Mouse (Mus musculus) adrenal gland, adult (tissue): ENCODE data around the gene B4galt1.

ENCODE experiments used
- DNase-seq, 2 experiments: peaks; one replicate each; pipeline ENCODE4 v3.0.0; 2022 to 2023; ENCODE audit warnings: low spot score in 1 of 2; ENCODE audit not compliant: inconsistent age in 2 of 2

Gene B4galt1

GRCm38 (mm10) chr4:40784556-40785169 lies 69.1 kb downstream of the B4galt1 start:
- peak in 1 of 2 experiments; percentile 72 for DNase-seq

DNA sequence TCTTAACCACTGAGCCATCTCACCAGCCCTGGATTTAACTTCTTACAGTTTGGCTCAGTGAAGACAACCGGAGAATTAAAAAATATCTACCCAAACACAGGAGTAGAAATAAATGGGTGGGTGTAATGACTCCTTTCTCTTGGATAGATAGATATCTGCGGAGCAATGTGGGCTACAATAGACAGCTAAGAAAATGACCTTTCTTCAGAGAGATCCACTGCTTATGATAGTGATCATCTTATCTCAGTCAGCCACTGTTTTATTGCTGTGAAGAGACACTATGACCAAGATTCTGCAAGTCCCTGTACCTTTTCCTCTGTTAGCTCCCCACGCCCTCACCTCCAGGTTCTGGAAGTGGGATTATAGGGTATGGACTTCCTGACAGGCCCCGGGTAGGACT lies 70.8 kb downstream of the B4galt1 start:
- no peak for DNase-seq

DNA sequence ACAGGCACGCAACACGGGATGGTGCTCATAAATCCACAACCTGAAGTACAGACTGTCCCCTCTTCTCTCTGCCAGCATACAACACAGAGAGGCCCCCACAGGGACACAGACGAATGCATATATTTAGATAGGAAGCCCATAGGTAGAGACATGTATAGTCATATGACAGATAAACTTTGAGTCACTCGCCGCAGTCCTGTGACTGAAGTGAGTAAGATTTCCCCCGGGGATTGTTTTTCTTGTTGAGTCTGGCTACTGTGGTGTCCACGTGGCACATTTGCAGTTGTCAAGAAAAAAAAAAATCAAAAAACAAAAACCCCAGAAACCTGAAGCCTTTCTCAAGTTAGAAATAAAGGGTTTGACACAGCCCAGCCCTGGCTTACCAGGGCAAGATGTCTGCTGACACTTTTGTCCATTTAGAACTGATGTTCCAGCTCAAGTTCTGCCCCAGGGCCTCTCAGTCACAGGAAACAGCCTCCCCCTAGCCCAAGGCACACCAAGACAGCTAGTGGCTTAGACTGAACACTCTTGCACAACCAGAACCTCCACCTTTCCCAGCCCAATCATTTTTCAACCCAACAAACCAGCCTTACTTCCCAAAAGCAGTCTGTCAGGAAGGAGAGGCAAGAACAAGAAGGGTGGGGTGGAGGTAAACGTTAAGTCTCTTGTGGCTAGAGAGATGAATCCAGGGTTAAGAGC lies 71.9 kb downstream of the B4galt1 start:
- no peak for DNase-seq

DNA sequence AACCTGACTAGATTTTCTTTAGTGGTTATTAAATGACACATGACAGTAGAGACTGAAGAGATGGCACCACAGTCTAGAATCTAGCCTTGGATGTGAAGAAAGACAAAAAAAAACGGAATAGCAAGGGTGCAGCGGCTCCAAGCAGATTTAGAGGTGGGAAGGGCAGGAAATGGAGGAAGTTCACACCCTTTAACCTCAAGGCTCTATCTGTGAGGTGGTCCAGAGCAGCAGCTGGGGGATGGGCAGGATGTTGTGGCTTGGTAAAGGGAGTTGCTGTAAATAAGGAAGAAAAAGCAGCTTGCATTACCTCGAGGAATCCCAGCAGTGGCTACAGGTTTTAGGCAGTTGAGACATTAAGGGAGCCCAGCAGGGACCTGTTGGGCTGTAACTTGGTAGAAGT lies 72.7 kb downstream of the B4galt1 start:
- peak in 1 of 2 experiments; percentile 50 for DNase-seq

DNA sequence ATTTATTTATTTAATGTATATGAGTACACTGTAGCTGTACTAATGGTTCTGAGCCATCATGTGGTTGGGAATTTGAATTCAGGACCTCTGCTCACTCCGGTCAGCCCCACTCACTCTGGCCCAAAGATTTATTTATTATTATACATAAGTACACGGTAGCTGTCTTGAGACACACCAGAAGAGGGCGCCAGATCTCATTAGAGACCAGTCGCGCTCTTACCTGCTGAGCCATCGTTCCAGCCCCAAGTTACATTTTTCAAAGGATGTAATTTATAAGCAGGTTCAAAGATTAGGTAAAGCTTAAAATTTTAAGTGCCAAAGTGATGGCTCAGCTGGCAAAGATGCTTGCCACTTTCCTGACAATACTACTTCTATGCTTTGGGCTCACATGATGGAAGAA lies 75.1 kb downstream of the B4galt1 start:
- DNase-seq, result peak in 1 of 2 experiments; percentile 73

DNA sequence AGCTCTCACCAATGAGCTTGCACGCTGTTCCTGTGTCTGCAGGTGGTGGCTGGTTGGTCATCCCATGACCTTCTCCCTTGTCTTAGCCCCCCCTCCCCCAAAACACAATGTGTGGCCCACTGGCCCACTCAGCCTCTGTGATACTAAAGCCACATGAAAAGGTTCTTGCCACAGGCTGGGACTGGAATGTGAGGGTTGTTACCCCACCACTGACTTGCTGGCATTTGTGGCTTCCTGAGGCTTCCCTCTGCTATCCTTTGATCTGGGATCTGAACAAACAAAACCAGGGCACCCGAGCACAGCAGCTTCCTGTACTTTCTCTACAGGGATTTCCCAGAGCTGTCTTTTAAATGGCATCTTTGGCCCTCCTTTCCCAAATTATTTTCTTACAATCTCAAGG lies 76.7 kb downstream of the B4galt1 start:
- peak in 1 of 2 experiments; percentile 61 for DNase-seq

GRCm38 (mm10) chr4:40776416-40776815 lies 77.4 kb downstream of the B4galt1 start:
- no peak for DNase-seq

DNA sequence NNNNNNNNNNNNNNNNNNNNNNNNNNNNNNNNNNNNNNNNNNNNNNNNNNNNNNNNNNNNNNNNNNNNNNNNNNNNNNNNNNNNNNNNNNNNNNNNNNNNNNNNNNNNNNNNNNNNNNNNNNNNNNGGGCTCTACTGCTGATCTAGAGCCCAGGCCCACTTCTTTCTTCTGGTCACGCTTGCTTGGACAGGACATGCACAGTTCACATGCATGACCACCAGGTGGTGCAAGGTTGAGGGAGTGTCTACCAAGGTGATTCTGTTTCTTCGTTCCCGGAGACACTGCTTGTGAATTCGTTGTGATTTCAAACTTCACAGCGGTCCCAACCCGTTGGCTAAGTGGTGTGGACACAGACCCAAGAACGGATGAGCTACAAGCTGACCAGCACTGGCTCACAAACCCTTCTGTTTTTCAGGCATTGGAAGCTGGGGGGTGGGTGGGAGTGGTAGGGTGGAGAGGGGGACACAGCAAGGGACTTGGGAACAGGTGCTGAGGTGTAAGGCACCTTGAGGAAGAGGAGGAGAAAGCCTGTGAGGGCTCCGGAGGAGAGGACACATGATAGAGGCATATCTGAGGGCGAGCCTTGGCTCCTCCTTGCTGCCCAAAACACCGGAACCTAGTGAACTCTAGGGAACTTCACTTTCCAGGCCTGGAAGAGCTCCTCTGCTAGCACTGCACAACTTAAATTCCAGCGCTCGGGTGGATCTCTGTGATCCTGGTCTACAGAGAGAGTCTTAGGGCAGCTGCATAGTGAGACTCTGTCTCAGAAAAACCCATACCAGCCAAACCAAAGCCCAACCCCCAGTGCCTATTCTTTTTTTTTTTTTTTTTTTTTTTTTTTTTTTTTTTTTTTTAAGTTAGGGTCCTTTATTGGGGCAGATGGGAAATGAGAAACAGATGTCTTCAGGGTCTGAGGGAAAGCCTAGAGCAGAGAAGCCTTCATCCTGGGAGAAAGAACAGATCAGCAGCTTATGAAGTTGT lies 79.2 kb downstream of the B4galt1 start:
- DNase-seq, result peak; percentile 77 to 91

- no peak for DNase-seq
Measured at GRCm38 (mm10) chr4:40759876-40760275, 93.9 kb downstream of the B4galt1 start.

GRCm38 (mm10) chr4:40757780-40758420 lies 95.9 kb downstream of the B4galt1 start, which contains the start of gene Smu1:
TSS of gene Smu1 (minus strand) at chr4:40757923.
- peak; percentile 97 to 98 for DNase-seq

DNA sequence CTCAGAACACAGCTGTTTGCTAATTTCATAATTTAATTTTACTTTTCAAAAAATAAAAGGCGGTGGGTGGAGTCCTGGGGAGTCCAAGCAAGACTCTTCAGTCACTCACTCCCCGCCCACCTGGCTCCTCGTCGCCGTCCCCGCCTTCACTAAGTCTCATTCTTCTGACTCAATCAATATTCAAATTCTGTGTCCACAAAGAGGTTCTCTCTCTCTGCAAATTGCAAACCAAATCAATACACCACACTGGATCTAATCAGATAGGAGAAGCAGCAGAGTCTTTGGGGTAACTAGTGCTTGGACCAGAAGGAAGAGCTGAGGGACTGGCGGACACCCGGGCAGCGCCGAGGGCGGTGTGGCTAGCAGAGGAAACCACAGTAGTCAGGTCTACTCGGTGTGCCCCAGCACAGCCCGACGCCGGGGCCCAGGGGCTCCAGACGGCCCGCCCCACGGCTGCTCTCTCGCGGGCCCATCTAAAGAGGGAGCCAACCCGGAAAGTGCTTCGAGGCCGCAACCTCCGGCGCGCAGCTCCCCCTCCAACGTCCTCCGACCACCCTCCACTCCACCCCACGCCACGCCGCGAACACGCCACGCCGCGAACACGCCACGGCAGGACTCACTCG lies 96.5 kb downstream of the B4galt1 start:
- peak; percentile 26 to 62 for DNase-seq
